Mouse (Mus musculus) cerebellum, adult 18-20 months (tissue): Measurements from ENCODE around the gene Natd1.
"Not testable (repeated sequence)": the region's sequence is repeated elsewhere in the genome, so short reads cannot be mapped to it uniquely, and the experiment has no call there.

Source experiments
- DNase-seq, 2 experiments: peaks; one replicate each; pipeline ENCODE4 v3.0.0; 2021

Gene Natd1

GRCm38 (mm10) chr11:60931282-60931868, 16.8 kb upstream of the Natd1 start:
- DNase-seq, result no peak

GRCm38 (mm10) chr11:60930724-60931281, 16.3 kb upstream of the Natd1 start:
- no peak for DNase-seq

GRCm38 (mm10) chr11:60927264-60927663, 12.7 kb upstream of the Natd1 start:
- peak; percentile 91 to 94 for DNase-seq

GRCm38 (mm10) chr11:60924981-60925380, 10.4 kb upstream of the Natd1 start:
- no peak for DNase-seq

GRCm38 (mm10) chr11:60924498-60924897, 9.9 kb upstream of the Natd1 start:
- DNase-seq, result no peak

- DNase-seq, result no peak
These were observed 8.4 kb upstream of the Natd1 start for GRCm38 (mm10) chr11:60922964-60923363.

GRCm38 (mm10) chr11:60922195-60922594, 7.6 kb upstream of the Natd1 start:
- no peak for DNase-seq

- DNase-seq, result no peak
These were observed 5.5 kb upstream of the Natd1 start for GRCm38 (mm10) chr11:60920021-60920420.

- DNase-seq, result no peak
These were observed 651 bp upstream of the Natd1 start for GRCm38 (mm10) chr11:60915201-60915600.

- DNase-seq, result peak; percentile 91 to 95
These were observed 1.0 kb downstream of the Natd1 start for GRCm38 (mm10) chr11:60913301-60914196.

GRCm38 (mm10) chr11:60912525-60912973, 2.0 kb downstream of the Natd1 start:
- DNase-seq, result peak in 1 of 2 experiments; percentile 35

- DNase-seq, result peak in 1 of 2 experiments; percentile 28
These were observed 4.9 kb downstream of the Natd1 start for GRCm38 (mm10) chr11:60909626-60910025.

GRCm38 (mm10) chr11:60908073-60908472, 6.5 kb downstream of the Natd1 start:
- DNase-seq, result no peak

- peak; percentile 33 to 50 for DNase-seq
These were observed 8.1 kb downstream of the Natd1 start for GRCm38 (mm10) chr11:60906449-60906848.

GRCm38 (mm10) chr11:60905407-60906120, 9.0 kb downstream of the Natd1 start:
- peak; percentile 60 to 67 for DNase-seq

GRCm38 (mm10) chr11:60903661-60904061, 10.9 kb downstream of the Natd1 start:
- peak; percentile 52 for DNase-seq

- DNase-seq, result no peak
These were observed 12.1 kb downstream of the Natd1 start for GRCm38 (mm10) chr11:60902486-60902885.

- DNase-seq, result no peak
These were observed 12.5 kb downstream of the Natd1 start for GRCm38 (mm10) chr11:60902001-60902400.

GRCm38 (mm10) chr11:60895915-60896314, 18.6 kb downstream of the Natd1 start:
- no peak for DNase-seq

- no peak for DNase-seq
These were observed 23.8 kb downstream of the Natd1 start for GRCm38 (mm10) chr11:60890744-60891143.

GRCm38 (mm10) chr11:60890286-60890685, 24.3 kb downstream of the Natd1 start:
- no peak for DNase-seq

- no peak for DNase-seq
These were observed 24.7 kb downstream of the Natd1 start for GRCm38 (mm10) chr11:60889861-60890260.

- not testable (repeated sequence) for DNase-seq
These were observed 27.6 kb downstream of the Natd1 start for GRCm38 (mm10) chr11:60886986-60887385.
